Mouse (Mus musculus) hindbrain, embryonic 16.5 days (tissue): ENCODE results near the gene Elp4. TPM values are rescaled to one million over a fixed set of nuclear protein-coding genes. Genes with fewer than 3 reads are reported as not detected.
A peak's percentile ranks its signal among the peaks of the same experiment; 100 is the strongest.

Source experiments
- ATAC-seq: fragments of 200-750 bp; cut with Nextera tagmentation; 2 replicates; pipeline ENCODE4 v1.8.0; 2017; ENCODE audit warnings: moderate TSS enrichment, moderate library complexity
- H3K27ac ChIP-seq: fragments of 300-500 bp; sonication (generic); 2 replicates; pipeline ENCODE4 v1.5.1; 2014; ENCODE audit warnings: low read depth, mild to moderate bottlenecking, control low read depth, low read length, moderate library complexity
- H3K27me3 ChIP-seq: fragments of 300-500 bp; sonication (generic); replicated peaks from 2 replicates; pipeline ENCODE4 v1.6.1; 2014; ENCODE audit warnings: low read length; ENCODE audit not compliant: control insufficient read depth, insufficient read depth
- H3K36me3 ChIP-seq: fragments of 300-500 bp; sonication (generic); 2 replicates; pipeline ENCODE4 v1.6.1; 2014; ENCODE audit warnings: mild to moderate bottlenecking, low read length, moderate library complexity, mixed read lengths; ENCODE audit not compliant: control insufficient read depth, insufficient read depth
- H3K4me1 ChIP-seq: fragments of 300-500 bp; sonication (generic); 2 replicates; pipeline ENCODE4 v1.6.1; 2014; ENCODE audit warnings: low read depth, low read length; ENCODE audit not compliant: control insufficient read depth, insufficient read depth
- H3K4me2 ChIP-seq: fragments of 300-500 bp; sonication (generic); 2 replicates; pipeline ENCODE4 v1.6.1; 2014; ENCODE audit warnings: mild to moderate bottlenecking, low read length, control low read depth, moderate library complexity
- H3K4me3 ChIP-seq: fragments of 300-500 bp; sonication (generic); 2 replicates; pipeline ENCODE4 v1.5.1; 2014; ENCODE audit warnings: mild to moderate bottlenecking, low read length, control low read depth, moderate library complexity
- H3K9ac ChIP-seq: fragments of 300-500 bp; sonication (generic); 2 replicates; pipeline ENCODE4 v1.6.1; 2014; ENCODE audit warnings: low read depth, mild to moderate bottlenecking, control low read depth, low read length, moderate library complexity
- H3K9me3 ChIP-seq: fragments of 300-500 bp; sonication (generic); 2 replicates; pipeline ENCODE4 v1.6.1; 2014; ENCODE audit warnings: mild to moderate bottlenecking, low read length, moderate library complexity; ENCODE audit not compliant: control insufficient read depth
- WGBS: fragments of 180-500 bp; shearing (Covaris S2); extraction: QIAGEN DNeasy Blood & Tissue Kit; methylation state at CpG from one replicate; pipeline ENCODE4 v1.1.7; 2014; 5-methylcytosine and 5-hydroxymethylcytosine counted together
- polyA plus RNA-seq: library from polyadenylated mRNA; unstranded; fragments of >200 nt; fragmentation: Nextera tagmentation; extraction: Ambion mirVana; gene quantifications from 2 replicates; pipeline ENCODE4 v1.2.1, GENCODE M21; 2015

The Elp4 gene
- polyA plus RNA-seq, 1 experiment from 2014 or later, result 42.2 TPM

DNA sequence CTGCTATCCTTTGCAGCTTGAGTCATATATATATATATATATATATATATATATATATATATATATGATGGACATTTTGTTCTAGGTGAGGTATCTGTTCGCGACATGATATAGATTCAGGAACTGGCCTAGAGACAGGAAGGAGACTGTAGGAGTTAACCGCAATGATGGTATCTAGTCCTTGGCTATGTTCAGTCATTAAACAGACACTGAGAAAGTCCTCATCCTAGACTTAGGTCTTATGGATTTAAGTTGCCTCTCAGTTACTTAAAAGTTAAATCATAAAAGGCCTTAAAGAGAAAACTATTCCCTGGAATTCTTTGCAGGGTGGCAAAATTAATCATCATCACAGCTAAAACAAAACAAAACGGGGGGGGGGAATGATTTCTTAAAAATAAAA is 226.1 kb downstream of the Elp4 start:
- H3K9me3 ChIP-seq, result no peaks in the 10 kb centered on the region
- peaks cover 9% of the 10 kb centered on the region for H3K4me1 ChIP-seq
- WGBS, result 11% methylated on average over 4 of the region's 4 CpGs
- no peak overlapping the region; the same call in 1 of the 2 replicates for H3K9ac ChIP-seq
- H3K4me2 ChIP-seq, result peak overlapping the region; percentile 54
- no peak overlapping the region for H3K27ac ChIP-seq
- no peaks in the 10 kb centered on the region for H3K36me3 ChIP-seq
- H3K27me3 ChIP-seq, result peaks cover 20% of the 10 kb centered on the region
- peak overlapping the region; percentile 30 for H3K4me3 ChIP-seq
- no peak for ATAC-seq

DNA sequence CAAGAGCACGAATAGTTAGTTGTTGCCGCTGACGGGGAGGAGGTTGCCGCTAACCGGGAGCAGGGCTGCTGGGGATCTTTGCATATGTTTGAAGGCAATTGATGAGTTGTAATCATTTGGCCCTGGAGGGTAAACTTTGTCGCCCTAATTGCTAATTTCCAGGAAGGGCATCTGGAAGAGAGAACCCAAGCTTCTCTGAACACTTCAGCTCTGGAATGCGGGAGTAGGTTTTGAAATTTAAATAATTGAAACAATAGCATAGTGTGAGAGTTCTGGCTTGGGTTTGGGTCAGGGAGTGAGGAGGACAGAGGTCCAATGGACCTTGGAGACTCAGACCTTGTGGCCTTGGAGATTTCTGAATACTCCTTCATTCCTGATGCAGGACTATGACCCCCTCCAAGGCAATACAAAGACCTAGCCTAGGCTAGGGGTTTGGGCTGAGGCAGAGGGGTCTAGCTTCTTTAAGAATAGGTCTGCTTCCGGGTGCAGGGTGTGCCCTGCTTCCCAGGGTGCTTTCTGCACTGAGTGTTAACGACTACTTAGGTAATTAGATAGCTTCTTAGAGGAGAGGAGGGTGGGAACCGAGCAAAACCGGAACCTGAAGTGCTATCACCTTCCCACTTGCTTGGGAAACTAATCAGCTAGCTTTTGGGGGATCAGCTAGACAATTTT is 226.8 kb downstream of the Elp4 start:
- H3K9me3 ChIP-seq, result no peaks in the 10 kb centered on the region
- peak overlapping the region; percentile 5; the same call in 1 of the 2 replicates for H3K27ac ChIP-seq
- H3K36me3 ChIP-seq, result no peaks in the 10 kb centered on the region
- no peak for ATAC-seq
- WGBS, result 2% methylated on average over 11 of the region's 11 CpGs
- peak overlapping the region; percentile 57 for H3K4me2 ChIP-seq
- peak overlapping the region; percentile 73 for H3K9ac ChIP-seq
- peaks cover 20% of the 10 kb centered on the region for H3K27me3 ChIP-seq
- peaks cover 9% of the 10 kb centered on the region for H3K4me1 ChIP-seq
- peak overlapping the region; percentile 50 for H3K4me3 ChIP-seq

DNA sequence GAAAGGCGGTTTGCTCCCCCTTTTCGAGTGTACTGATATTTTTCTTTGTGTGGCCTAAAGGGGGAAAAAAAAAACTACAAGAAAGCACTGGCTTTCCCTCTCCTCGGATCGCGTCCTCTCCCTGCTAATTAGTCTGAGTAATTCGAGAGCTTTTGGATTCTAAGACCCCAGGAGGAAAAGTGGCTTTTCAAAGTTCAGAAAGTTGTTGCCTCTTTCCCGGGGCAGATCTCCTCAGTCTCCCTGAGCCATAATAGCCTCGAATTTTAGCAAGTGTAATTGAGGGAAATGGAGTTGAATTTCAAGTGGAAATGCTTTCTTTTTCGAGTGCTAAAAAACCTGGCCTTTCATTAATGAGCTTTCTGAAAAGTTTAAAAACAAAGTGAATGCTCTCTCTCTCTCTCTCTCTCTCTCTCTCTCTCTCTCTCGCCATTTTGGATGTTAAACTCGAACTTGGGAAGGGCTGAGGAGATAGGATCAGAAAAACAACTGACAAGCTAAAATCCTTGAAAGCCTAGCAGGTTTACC is 227.4 kb downstream of the Elp4 start:
- peak overlapping the region; percentile 73 for H3K9ac ChIP-seq
- H3K4me1 ChIP-seq, result peaks cover 6% of the 10 kb centered on the region

DNA sequence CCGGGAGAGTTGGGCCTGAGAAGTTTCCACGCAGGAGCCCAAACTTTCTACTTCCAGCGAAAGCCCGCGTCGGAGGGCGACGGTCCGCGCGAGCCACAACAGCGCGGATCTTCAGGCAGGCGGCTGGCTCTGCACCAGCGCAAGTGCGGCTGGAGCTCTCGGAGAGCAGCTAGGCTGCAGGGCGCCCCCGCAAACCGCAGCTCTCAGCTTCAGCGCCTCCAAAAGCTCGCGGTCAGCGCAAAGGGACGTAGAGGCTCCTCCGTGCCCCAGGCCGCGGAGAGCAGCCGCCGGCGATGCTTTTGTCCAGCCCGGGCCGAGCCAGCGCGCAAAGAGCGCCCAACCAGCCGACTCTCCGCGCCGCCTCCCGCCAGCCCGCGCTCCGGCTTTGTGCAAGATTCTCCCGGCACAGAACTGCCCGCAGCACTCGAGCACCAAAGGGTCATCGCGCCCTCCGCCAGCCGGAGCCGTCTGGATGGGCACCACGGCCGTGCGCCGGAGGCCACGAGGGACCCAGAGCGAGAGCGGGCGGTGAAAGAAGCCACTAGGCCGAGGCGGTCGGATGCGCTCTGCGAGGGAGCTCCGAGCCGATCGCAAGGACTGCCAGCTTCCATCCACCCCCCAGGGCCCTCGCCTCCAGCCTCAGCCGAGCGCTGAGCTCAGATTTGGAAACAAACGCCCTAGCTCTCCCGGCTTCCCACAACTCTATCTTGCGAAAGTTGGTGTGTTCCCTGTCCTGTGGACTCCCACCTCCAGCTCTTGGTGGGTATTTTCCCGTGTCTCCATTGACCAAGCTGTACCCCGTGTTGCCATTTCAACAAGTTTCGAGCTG is 228.1 kb downstream of the Elp4 start:
- H3K4me1 ChIP-seq, result peaks cover 6% of the 10 kb centered on the region
- no peak for ATAC-seq
- WGBS, result under 1% methylated on average over 63 of the region's 77 CpGs
- no peaks in the 10 kb centered on the region for H3K9me3 ChIP-seq
- peaks cover 20% of the 10 kb centered on the region for H3K27me3 ChIP-seq
- peak overlapping the region; percentile 81 for H3K27ac ChIP-seq
- peak overlapping the region; percentile 50 for H3K4me3 ChIP-seq
- no peaks in the 10 kb centered on the region for H3K36me3 ChIP-seq
- peak overlapping the region; percentile 73 for H3K9ac ChIP-seq
- peak overlapping the region; percentile 57 for H3K4me2 ChIP-seq

More for the DNA sequence above, 227.4 kb downstream of the Elp4 start:
- Histone ChIP-seq H3K9me3 (no peaks in the 10 kb centered on the region), H3K27me3 (peaks cover 20% of the 10 kb centered on the region), H3K27ac (peak overlapping the region; percentile 81), H3K36me3 (no peaks in the 10 kb centered on the region), H3K4me3 (peak overlapping the region; percentile 50), H3K4me2 (peak overlapping the region; percentile 57)
- WGBS, result under 1% methylated on average over 11 of the region's 11 CpGs
- no peak for ATAC-seq

DNA sequence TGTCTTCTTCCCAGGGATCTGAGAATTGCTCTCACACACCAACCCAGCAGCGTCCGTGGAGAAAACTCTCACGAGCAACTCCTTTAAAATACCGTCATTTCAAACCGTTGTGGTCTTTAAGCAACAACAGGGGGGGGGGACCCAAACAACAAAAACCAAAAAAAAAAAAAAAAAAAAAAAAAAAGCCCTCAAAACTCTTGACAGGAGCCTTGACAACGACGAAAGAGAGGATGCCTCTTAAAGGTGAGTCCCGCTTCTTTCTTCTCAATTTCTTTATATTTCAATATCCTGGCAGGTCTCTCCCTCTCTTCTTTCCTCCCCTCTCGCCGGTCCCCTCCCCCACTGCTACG is 228.7 kb downstream of the Elp4 start:
- peak overlapping the region; percentile 73 for H3K9ac ChIP-seq
- WGBS, result 1% methylated on average over 11 of the region's 11 CpGs
- ATAC-seq, result no peak
- peak overlapping the region; percentile 50 for H3K4me3 ChIP-seq
- H3K4me2 ChIP-seq, result peak overlapping the region; percentile 57
- H3K27me3 ChIP-seq, result peaks cover 18% of the 10 kb centered on the region
- no peaks in the 10 kb centered on the region for H3K9me3 ChIP-seq
- no peaks in the 10 kb centered on the region for H3K36me3 ChIP-seq
- peaks cover 6% of the 10 kb centered on the region for H3K4me1 ChIP-seq
- H3K27ac ChIP-seq, result peak overlapping the region; percentile 81

DNA sequence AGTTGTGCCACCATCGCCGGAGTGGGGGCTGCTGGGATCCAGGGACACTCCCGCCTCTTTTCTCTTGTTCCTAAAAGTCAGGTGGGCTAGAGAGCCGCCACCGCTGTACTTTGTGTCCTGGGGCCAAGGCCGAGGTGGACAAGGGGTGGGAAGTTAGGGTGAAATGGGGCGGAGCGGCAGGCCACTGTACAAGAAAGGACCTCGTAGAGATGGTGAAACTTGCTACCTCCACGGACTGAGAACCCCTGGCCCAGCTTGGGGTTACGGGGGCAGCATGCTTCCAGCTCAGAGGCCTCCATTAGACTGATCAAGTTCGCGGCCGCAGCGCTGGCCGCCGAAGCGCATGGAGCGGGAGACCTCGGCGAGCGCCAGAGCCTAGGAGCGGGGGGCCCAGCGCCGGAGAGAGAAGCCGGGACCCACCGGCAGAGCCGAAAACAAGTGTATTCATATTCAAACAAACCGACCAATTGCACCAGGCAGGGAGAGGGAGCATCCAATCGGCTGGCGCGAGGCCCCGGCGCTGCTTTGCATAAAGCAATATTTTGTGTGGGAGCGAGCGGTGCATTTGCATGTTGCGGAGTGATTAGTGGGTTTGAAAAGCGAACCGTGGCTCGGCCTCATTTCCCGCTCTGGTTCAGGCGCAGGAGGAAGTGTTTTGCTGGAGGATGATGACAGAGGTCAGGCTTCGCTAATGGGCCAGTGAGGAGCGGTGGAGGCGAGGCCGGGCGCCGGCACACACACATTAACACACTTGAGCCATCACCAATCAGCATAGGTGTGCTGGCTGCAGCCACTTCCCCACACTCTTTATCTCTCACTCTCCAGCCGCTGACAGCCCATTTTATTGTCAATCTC is 229.3 kb downstream of the Elp4 start:
- peak; percentile 82 for ATAC-seq
- H3K4me2 ChIP-seq, result peak overlapping the region; percentile 57
- WGBS, result under 1% methylated on average over 49 of the region's 49 CpGs
- H3K9ac ChIP-seq, result peak overlapping the region; percentile 73; the same call in 1 of the 2 replicates
- H3K27me3 ChIP-seq, result peaks cover 16% of the 10 kb centered on the region
- H3K36me3 ChIP-seq, result no peaks in the 10 kb centered on the region
- H3K27ac ChIP-seq, result peak overlapping the region; percentile 81
- H3K4me3 ChIP-seq, result peak overlapping the region; percentile 50
- no peaks in the 10 kb centered on the region for H3K9me3 ChIP-seq
- H3K4me1 ChIP-seq, result peaks cover 6% of the 10 kb centered on the region

DNA sequence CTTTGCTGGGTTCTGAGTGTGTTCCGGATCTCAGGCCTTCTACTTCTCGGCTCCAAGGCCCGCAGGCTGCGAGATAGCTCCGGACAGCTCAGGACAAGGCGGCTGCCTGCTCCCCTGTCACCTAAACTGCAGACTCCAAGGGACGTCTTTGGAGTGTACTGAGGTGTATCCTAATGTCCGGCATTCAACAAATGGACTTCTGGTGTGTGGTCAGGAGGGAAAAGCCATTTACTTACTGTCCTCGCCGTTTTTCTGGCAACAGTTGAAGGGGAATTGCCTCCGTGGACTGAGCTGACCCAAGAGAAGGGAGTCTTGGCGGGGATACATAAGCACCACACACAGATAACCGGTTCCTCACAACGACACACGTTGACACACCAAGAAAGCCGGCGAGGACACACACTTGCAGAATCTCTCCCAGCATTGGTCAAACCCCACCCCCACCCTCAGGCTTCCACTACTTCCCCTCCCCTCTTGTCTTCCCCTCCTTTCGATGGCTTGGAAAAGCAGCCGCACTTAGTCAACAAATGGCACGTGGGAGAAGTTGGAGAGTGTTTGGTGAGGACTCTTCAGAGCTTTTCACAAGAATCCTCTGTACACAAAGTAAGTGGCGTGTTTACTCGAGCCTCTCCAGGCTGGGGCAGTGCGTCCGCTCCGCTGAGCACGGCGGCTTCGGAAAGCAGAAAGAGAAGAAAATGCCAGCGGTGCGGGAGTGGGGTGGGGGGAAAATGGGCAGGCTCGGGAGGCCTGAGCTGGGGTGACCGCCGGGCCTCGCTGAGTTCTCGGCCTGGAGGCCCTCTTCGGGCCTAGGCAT is 230.1 kb downstream of the Elp4 start:
- peak overlapping the region; percentile 50 for H3K4me3 ChIP-seq
- peaks cover 13% of the 10 kb centered on the region for H3K27me3 ChIP-seq
- H3K9me3 ChIP-seq, result no peaks in the 10 kb centered on the region
- peak; percentile 56 for ATAC-seq
- no peaks in the 10 kb centered on the region for H3K36me3 ChIP-seq
- H3K4me1 ChIP-seq, result peaks cover 6% of the 10 kb centered on the region
- H3K27ac ChIP-seq, result peak overlapping the region; percentile 81
- H3K4me2 ChIP-seq, result peak overlapping the region; percentile 57
- H3K9ac ChIP-seq, result peak overlapping the region; percentile 56
- WGBS, result 3% methylated on average over 36 of the region's 36 CpGs

DNA sequence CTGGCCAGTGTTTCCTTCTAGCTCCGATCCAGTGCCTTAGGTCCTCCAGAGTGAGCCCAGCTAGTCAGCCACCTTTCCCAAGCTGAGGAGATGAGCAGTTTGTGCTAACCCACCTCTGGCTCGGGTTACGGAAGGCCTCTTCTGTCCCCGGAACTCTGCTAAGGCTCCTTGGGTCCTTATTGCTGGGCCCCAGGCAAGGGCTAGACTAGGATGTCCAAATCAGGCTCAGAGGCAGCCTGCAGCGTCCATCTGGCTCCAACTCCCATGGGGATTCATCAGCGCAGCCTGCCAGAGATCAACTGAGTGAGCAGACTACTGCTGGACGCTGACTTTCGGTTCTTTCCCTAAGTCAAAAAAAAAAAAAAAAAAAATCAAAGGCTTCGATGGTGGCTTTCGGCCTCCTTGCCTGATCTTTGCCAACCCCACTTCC is 230.7 kb downstream of the Elp4 start:
- Histone ChIP-seq H3K9ac (peak overlapping the region; percentile 24; the same call in 1 of the 2 replicates), H3K4me1 (peaks cover 8% of the 10 kb centered on the region), H3K36me3 (no peaks in the 10 kb centered on the region), H3K27ac (peak overlapping the region; percentile 74), H3K4me2 (peak overlapping the region; percentile 57), H3K4me3 (peak overlapping the region; percentile 50), H3K27me3 (peaks cover 14% of the 10 kb centered on the region), H3K9me3 (no peaks in the 10 kb centered on the region)
- WGBS, result 9% methylated on average over 10 of the region's 10 CpGs
- peak; percentile 43; the same call in 1 of the 2 replicates for ATAC-seq
